Mouse (Mus musculus): ENCODE results near the gene Tmem28. TPM values are rescaled to one million over a fixed set of nuclear protein-coding genes. Genes with fewer than 3 reads are reported as not detected.

Gene Tmem28
- polyA plus RNA-seq, 1 experiment from 2014 or later: 0.32 TPM

GRCm38 (mm10) chrX:99873920-99874296, 53.1 kb downstream of the Tmem28 start:
- H3K27me3 ChIP-seq: peaks cover 27% of the 10 kb centered on the region
- no peak overlapping the region for H3K4me2 ChIP-seq (replicated peaks)
- no peaks in the 10 kb centered on the region for H3K4me1 ChIP-seq
- ATAC-seq (ENCODE audit: low FRiP score, low read depth): no peak
- H3K9me3 ChIP-seq: no peaks in the 10 kb centered on the region
- H3K9ac ChIP-seq: no peak overlapping the region
- WGBS: 23% methylated on average over 4 of the region's 4 CpGs
- no peak overlapping the region for H3K4me3 ChIP-seq
- no peak overlapping the region for H3K27ac ChIP-seq
- no peaks in the 10 kb centered on the region for H3K36me3 ChIP-seq

GRCm38 (mm10) chrX:99876781-99877180, 56.0 kb downstream of the Tmem28 start:
- Histone ChIP-seq H3K27me3 (peaks cover 31% of the 10 kb centered on the region), H3K4me2 (replicated peaks) (no peak overlapping the region), H3K9me3 (no peaks in the 10 kb centered on the region), H3K36me3 (no peaks in the 10 kb centered on the region), H3K4me1 (no peaks in the 10 kb centered on the region), H3K9ac (no peak overlapping the region), H3K27ac (no peak overlapping the region), H3K4me3 (no peak overlapping the region)
- WGBS: 67% methylated on average over 4 of the region's 4 CpGs
- ATAC-seq (ENCODE audit: low FRiP score, low read depth): no peak

- Histone ChIP-seq H3K4me3 (no peak overlapping the region), H3K4me2 (replicated peaks) (no peak overlapping the region), H3K4me1 (no peaks in the 10 kb centered on the region), H3K9me3 (no peaks in the 10 kb centered on the region), H3K27ac (no peak overlapping the region), H3K36me3 (no peaks in the 10 kb centered on the region), H3K9ac (no peak overlapping the region), H3K27me3 (peaks cover 21% of the 10 kb centered on the region)
- 51% methylated on average over 2 of the region's 2 CpGs for WGBS
- no peak for ATAC-seq (ENCODE audit: low FRiP score, low read depth)
Measured at GRCm38 (mm10) chrX:99883396-99883795, 62.6 kb downstream of the Tmem28 start.

Other genes with a start within 250 kb of the Tmem28 start
- 2.7 and 2.8 TPM in 2 replicates for gene Eda, start 154.6 kb downstream of the Tmem28 start, polyA plus RNA-seq (2015; fragmentation: Nextera tagmentation; extraction: Ambion mirVana)